Mouse (Mus musculus): ENCODE results near the gene Iffo2. TPM values are rescaled to one million over a fixed set of nuclear protein-coding genes. Genes with fewer than 3 reads are reported as not detected.

The Iffo2 gene
- 4.2 TPM for polyA plus RNA-seq (2015; fragmentation: Illumina TruSeq; extraction: RNeasy Lipid Tissue Mini Kit (QIAGEN cat#74804); ENCODE audit: insufficient read depth, low read depth, low replicate concordance)

GRCm38 (mm10) chr4:139530248-139530647 lies at the start of gene Iffo2:
Gene Iffo2 (plus strand): TSS chr4:139530548.

DNA sequence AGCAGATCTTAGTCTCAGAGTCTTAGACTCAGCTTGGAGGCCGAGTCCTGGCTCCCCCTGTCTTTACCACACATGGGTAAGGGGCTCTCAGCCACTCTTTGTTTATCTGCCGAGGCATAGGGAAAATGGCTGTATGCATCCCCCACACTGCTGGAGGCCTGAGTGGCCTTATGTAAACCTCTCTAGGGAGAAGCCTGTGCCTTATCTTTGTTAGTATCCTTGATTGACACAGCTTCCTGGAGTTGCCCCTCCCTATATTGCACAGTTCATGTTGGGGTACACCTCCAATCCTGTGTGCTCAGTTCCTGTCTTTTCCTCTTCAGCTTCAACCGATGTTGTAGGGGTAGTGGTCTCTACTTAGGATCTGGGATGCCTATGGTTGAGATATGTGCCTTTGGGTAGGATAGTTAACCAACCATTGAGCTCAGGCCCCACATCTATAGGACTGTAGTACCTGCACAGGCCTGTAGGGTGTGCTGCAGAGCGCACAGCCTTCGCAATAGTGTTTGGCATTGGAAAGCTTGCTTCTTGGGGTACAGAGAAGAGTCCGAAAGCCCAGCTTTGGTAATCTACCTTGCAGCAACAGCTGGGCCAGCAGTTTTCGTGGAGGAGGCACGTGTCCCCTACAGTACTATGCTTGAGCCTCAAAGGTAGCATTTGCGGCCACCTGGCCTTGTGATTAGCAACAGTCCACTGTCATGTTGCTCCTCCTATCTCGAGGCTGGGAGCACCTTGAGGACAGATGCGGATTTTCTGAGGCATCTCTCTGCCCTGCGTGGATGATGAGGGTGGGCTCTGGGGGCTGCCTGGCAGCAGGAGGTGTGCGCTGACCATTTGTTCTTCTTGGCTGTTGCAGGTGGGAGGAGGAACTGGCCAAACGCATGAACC lies 72.3 kb downstream of the Iffo2 start, which contains the start of gene Gm21969:
Gene Gm21969 (plus strand): TSS at position 830 of the 888 bp plus-strand sequence.

DNA sequence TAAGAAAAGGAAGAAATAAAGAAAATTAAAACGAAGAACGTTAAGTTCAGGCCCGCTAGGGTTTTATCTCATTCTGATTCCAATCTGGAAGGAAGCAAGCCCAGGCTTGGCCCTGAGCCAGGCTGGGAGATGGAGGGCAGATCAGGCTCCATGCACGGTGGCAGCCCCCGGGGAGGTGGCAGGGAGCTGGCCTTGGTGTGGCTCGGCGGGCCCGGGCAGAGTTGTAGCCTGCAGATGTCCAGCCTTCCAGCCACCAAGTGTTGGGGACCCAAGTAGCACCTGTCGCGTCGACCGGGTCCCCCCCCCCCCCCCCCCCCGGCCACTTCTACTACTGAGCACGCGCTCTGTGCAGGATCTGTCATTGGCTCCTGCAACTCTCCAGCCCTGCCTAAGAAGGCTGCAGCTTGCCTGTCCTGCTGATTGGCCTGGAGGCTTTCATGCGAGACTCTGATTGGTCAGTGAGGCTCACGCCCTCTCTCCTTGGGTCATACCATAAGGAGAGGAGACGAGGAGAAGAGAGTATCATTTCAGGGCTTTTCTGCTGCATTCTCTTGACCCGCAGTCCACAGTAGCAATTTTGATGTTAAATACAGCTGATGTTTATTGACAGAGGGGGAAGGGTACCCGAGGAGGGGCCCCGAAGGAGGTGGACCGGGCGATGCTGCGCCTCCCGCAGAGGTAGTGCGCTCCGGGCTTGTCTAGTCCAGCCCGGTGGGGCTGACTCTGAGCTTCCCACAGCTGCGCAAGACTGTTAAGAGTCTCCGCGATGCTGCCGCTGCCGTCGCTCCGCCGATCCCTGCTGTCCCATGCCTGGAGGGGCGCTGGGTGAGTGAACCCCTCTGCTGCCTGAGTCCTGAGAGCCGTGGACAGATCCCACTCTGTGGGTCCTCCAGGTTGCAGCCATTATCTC lies 92.3 kb downstream of the Iffo2 start, which contains the start of gene Aldh4a1:
Gene Aldh4a1 (plus strand): TSS at position 494 of the 910 bp plus-strand sequence.

GRCm38 (mm10) chr4:139653238-139653637 lies 122.9 kb downstream of the Iffo2 start, which contains the start of gene Tas1r2:
Gene Tas1r2 (plus strand): TSS chr4:139653538.

Other genes starting within 250 kb of the Iffo2 start
- 3.1 TPM for gene Pqlc2, start 219.8 kb upstream of the Iffo2 start, polyA plus RNA-seq (2015; fragmentation: Illumina TruSeq; extraction: RNeasy Lipid Tissue Mini Kit (QIAGEN cat#74804); ENCODE audit: insufficient read depth, low read depth, low replicate concordance)
- gene Akr7a5, start 219.8 kb upstream of the Iffo2 start, polyA plus RNA-seq (2015; fragmentation: Illumina TruSeq; extraction: RNeasy Lipid Tissue Mini Kit (QIAGEN cat#74804); ENCODE audit: insufficient read depth, low read depth, low replicate concordance), result 11.4 TPM
- 12.8 TPM for gene Mrto4, start 178.0 kb upstream of the Iffo2 start, polyA plus RNA-seq (2015; fragmentation: Illumina TruSeq; extraction: RNeasy Lipid Tissue Mini Kit (QIAGEN cat#74804); ENCODE audit: insufficient read depth, low read depth, low replicate concordance)
- 3.4 TPM for gene Emc1, start 178.0 kb upstream of the Iffo2 start, polyA plus RNA-seq (2015; fragmentation: Illumina TruSeq; extraction: RNeasy Lipid Tissue Mini Kit (QIAGEN cat#74804); ENCODE audit: insufficient read depth, low read depth, low replicate concordance)
- 42.3 TPM for gene Ubr4, start 177.9 kb upstream of the Iffo2 start, polyA plus RNA-seq (2015; fragmentation: Illumina TruSeq; extraction: RNeasy Lipid Tissue Mini Kit (QIAGEN cat#74804); ENCODE audit: insufficient read depth, low read depth, low replicate concordance)
- not detected for gene Gm21969, start 72.6 kb downstream of the Iffo2 start, polyA plus RNA-seq (2015; fragmentation: Illumina TruSeq; extraction: RNeasy Lipid Tissue Mini Kit (QIAGEN cat#74804); ENCODE audit: insufficient read depth, low read depth, low replicate concordance)
- 9.1 TPM for gene Aldh4a1, start 92.3 kb downstream of the Iffo2 start, polyA plus RNA-seq (2015; fragmentation: Illumina TruSeq; extraction: RNeasy Lipid Tissue Mini Kit (QIAGEN cat#74804); ENCODE audit: insufficient read depth, low read depth, low replicate concordance)
- not detected for gene Tas1r2, start 123.0 kb downstream of the Iffo2 start, polyA plus RNA-seq (2015; fragmentation: Illumina TruSeq; extraction: RNeasy Lipid Tissue Mini Kit (QIAGEN cat#74804); ENCODE audit: insufficient read depth, low read depth, low replicate concordance)

All from pancreas, adult 10 weeks (tissue).